Mouse (Mus musculus) spleen, adult 2 months (tissue): ENCODE data around the gene Hand2. TPM values are rescaled to one million over a fixed set of nuclear protein-coding genes. Genes with fewer than 3 reads are reported as not detected.
A peak's percentile ranks its signal among the peaks of the same experiment; 100 is the strongest.

Experiments
- DNase-seq, 2 experiments: peaks; one replicate each; pipeline versions ENCODE4 v3.0.0 to v3.0.0-alpha.2; 2012 to 2021; ENCODE audit warnings: low spot score in 2 of 2, low read depth in 1 of 2
- H3K27ac ChIP-seq: fragments of 200-500 bp; 2 replicates; pipeline ENCODE4 v1.5.1; 2012; ENCODE audit warnings: low read length, inconsistent platforms; ENCODE audit not compliant: insufficient read depth
- H3K27me3 ChIP-seq: fragments of 200-500 bp; 2 replicates; pipeline ENCODE4 v1.6.1; 2012; ENCODE audit warnings: mild to moderate bottlenecking, moderate library complexity, low read length, inconsistent platforms; ENCODE audit not compliant: control insufficient read depth, insufficient read depth
- H3K36me3 ChIP-seq: fragments of 200-500 bp; 2 replicates; pipeline ENCODE4 v1.6.1; 2012; ENCODE audit warnings: mild to moderate bottlenecking, low read length, inconsistent platforms; ENCODE audit not compliant: control insufficient read depth, insufficient read depth
- H3K4me1 ChIP-seq: fragments of 200-500 bp; 2 replicates; pipeline ENCODE4 v1.6.1; 2011; ENCODE audit warnings: inconsistent platforms; ENCODE audit not compliant: control insufficient read depth, insufficient read depth, insufficient read length
- H3K4me3 ChIP-seq: fragments of 200-500 bp; 2 replicates; pipeline ENCODE4 v1.5.1; 2011; ENCODE audit warnings: mild to moderate bottlenecking, inconsistent platforms; ENCODE audit not compliant: insufficient read depth, insufficient read length; ENCODE audit errors: extremely low read depth
- CTCF ChIP-seq: fragments of 200-500 bp; IDR thresholded peaks from 2 replicates; pipeline ENCODE4 v1.5.1; 2011; ENCODE audit warnings: mild to moderate bottlenecking, inconsistent platforms; ENCODE audit not compliant: insufficient read depth, insufficient read length, insufficient replicate concordance; ENCODE audit errors: extremely low read depth
- POLR2A ChIP-seq: fragments of 200-500 bp; IDR thresholded peaks from 2 replicates; pipeline ENCODE4 v1.6.1; 2011; ENCODE audit warnings: low read depth, low read length, inconsistent platforms
- WGBS: fragments of 180-500 bp; shearing (Covaris S2); methylation state at CpG from one replicate; pipeline ENCODE4 v1.1.7; 2018; 5-methylcytosine and 5-hydroxymethylcytosine counted together
- polyA plus RNA-seq: library from polyadenylated mRNA; depleted of rRNA; stranded (reverse); fragments of >200 nt; gene quantifications from 2 replicates; pipeline ENCODE4 v1.2.3, GENCODE M21; 2012; rRNA removed

Gene Hand2
- 0.79 and 2.0 TPM in 2 replicates for polyA plus RNA-seq

- TF ChIP-seq CTCF: no peak
- no peak for TF ChIP-seq POLR2A
- Histone ChIP-seq H3K36me3 (no peaks in the 10 kb centered on the region), H3K4me3 (peak within 1 kb of the TSS; percentile 39; the same call in 1 of the 2 replicates), H3K27ac (peak within 1 kb of the TSS; percentile 22; the same call in 1 of the 2 replicates), H3K4me1 (no peaks in the 10 kb centered on the region), H3K27me3 (peaks cover 21% of the 10 kb centered on the region)
- WGBS: 4% methylated on average over 78 of the region's 83 CpGs
- DNase-seq: no peak
These were observed at the start of gene Hand2 for GRCm38 (mm10) chr8:57320851-57321743. Hand2 (plus strand) TSS chr8:57320983.

GRCm38 (mm10) chr8:57273055-57273454, 47.7 kb upstream of the Hand2 start:
- Histone ChIP-seq H3K27ac (no peak overlapping the region), H3K27me3 (no peaks in the 10 kb centered on the region), H3K36me3 (no peaks in the 10 kb centered on the region), H3K4me3 (no peak overlapping the region), H3K4me1 (no peaks in the 10 kb centered on the region)
- no peak for DNase-seq
- no peak for TF ChIP-seq CTCF
- TF ChIP-seq POLR2A: no peak
- WGBS: 69% methylated on average over 3 of the region's 3 CpGs

GRCm38 (mm10) chr8:57293441-57293840, 27.3 kb upstream of the Hand2 start:
- WGBS: 80% methylated on average over 4 of the region's 4 CpGs
- Histone ChIP-seq H3K36me3 (no peaks in the 10 kb centered on the region), H3K27ac (no peak overlapping the region), H3K4me3 (no peak overlapping the region), H3K27me3 (no peaks in the 10 kb centered on the region), H3K4me1 (no peaks in the 10 kb centered on the region)
- TF ChIP-seq CTCF (no peak), POLR2A (no peak)
- DNase-seq: no peak

- Histone ChIP-seq H3K4me1 (no peaks in the 10 kb centered on the region), H3K27ac (no peak overlapping the region), H3K36me3 (no peaks in the 10 kb centered on the region), H3K27me3 (no peaks in the 10 kb centered on the region), H3K4me3 (no peak overlapping the region)
- WGBS: 81% methylated on average over 1 of the region's 1 CpGs
- TF ChIP-seq CTCF (no peak), POLR2A (no peak)
- DNase-seq: no peak
These were observed 17.3 kb upstream of the Hand2 start for GRCm38 (mm10) chr8:57303513-57303912.

- TF ChIP-seq POLR2A (no peak), CTCF (no peak)
- H3K36me3 ChIP-seq: no peaks in the 10 kb centered on the region
- no peak for DNase-seq
- WGBS: 30% methylated on average over 11 of the region's 11 CpGs
- H3K4me1 ChIP-seq: no peaks in the 10 kb centered on the region
- no peak overlapping the region for H3K27ac ChIP-seq
- no peak overlapping the region for H3K4me3 ChIP-seq
- H3K27me3 ChIP-seq: no peaks in the 10 kb centered on the region
These were observed 15.8 kb upstream of the Hand2 start for GRCm38 (mm10) chr8:57304944-57305343.

GRCm38 (mm10) chr8:57306441-57306840, 14.3 kb upstream of the Hand2 start:
- no peaks in the 10 kb centered on the region for H3K36me3 ChIP-seq
- DNase-seq: no peak
- TF ChIP-seq CTCF (no peak), POLR2A (no peak)
- no peaks in the 10 kb centered on the region for H3K4me1 ChIP-seq
- H3K27me3 ChIP-seq: no peaks in the 10 kb centered on the region
- H3K4me3 ChIP-seq: no peak overlapping the region
- no peak overlapping the region for H3K27ac ChIP-seq
- 66% methylated on average over 1 of the region's 1 CpGs for WGBS
